Mouse (Mus musculus) lung, postnatal 0 days (tissue): ENCODE data around the gene Chst8. TPM values are rescaled to one million over a fixed set of nuclear protein-coding genes. Genes with fewer than 3 reads are reported as not detected.

ENCODE experiments used
- ATAC-seq: fragments of 200-750 bp; cut with Nextera tagmentation; 2 replicates; pipeline ENCODE4 v1.8.0; 2017; ENCODE audit warnings: moderate library complexity
- DNase-seq: peaks from one replicate; pipeline ENCODE4 v3.0.0-alpha.2; 2016; ENCODE audit warnings: low spot score
- H3K27ac ChIP-seq: fragments of 300-500 bp; sonication (generic); 2 replicates; pipeline ENCODE4 v1.5.1; 2014; ENCODE audit warnings: antibody characterized with exemption, mild to moderate bottlenecking, low read length, mixed read lengths
- H3K27me3 ChIP-seq: fragments of 300-500 bp; sonication (generic); replicated peaks from 2 replicates; pipeline ENCODE4 v1.6.1; 2014; ENCODE audit warnings: low read length, mixed read lengths; ENCODE audit not compliant: insufficient read depth
- H3K36me3 ChIP-seq: fragments of 300-500 bp; sonication (generic); 2 replicates; pipeline ENCODE4 v1.6.1; 2014; ENCODE audit warnings: low read length, mixed read lengths; ENCODE audit not compliant: insufficient read depth
- H3K4me1 ChIP-seq: fragments of 300-500 bp; sonication (generic); 2 replicates; pipeline ENCODE4 v1.6.1; 2014; ENCODE audit warnings: antibody characterized with exemption, low read depth, low read length, mixed read lengths; ENCODE audit not compliant: insufficient read depth
- H3K4me2 ChIP-seq: fragments of 300-500 bp; sonication (generic); replicated peaks from 2 replicates; pipeline ENCODE4 v1.6.1; 2014; ENCODE audit warnings: low read depth, mild to moderate bottlenecking, low read length, moderate library complexity, mixed read lengths
- H3K4me3 ChIP-seq: fragments of 300-500 bp; sonication (generic); 2 replicates; pipeline ENCODE4 v1.5.1; 2014; ENCODE audit warnings: low read depth, low read length
- H3K9ac ChIP-seq: fragments of 300-500 bp; sonication (generic); replicated peaks from 2 replicates; pipeline ENCODE4 v1.6.1; 2014; ENCODE audit warnings: low read depth, mild to moderate bottlenecking
- H3K9me3 ChIP-seq: fragments of 300-500 bp; sonication (generic); 2 replicates; pipeline ENCODE4 v1.6.1; 2016; ENCODE audit warnings: low read length, mixed read lengths
- CTCF ChIP-seq: IDR thresholded peaks from 2 replicates; pipeline ENCODE4 v1.5.1; 2016; ENCODE audit warnings: antibody characterized with exemption, mild to moderate bottlenecking
- EP300 ChIP-seq: IDR thresholded peaks from 2 replicates; pipeline ENCODE4 v1.6.1; 2016; ENCODE audit warnings: antibody characterized with exemption, mild to moderate bottlenecking, control low read depth
- WGBS: fragments of 180-500 bp; shearing (Covaris S2); extraction: QIAGEN DNeasy Blood & Tissue Kit; methylation state at CpG from one replicate; pipeline ENCODE4 v1.1.7; 2014; 5-methylcytosine and 5-hydroxymethylcytosine counted together
- polyA plus RNA-seq: library from polyadenylated mRNA; unstranded; fragments of >200 nt; fragmentation: Nextera tagmentation; extraction: Ambion mirVana; gene quantifications from 2 replicates; pipeline ENCODE4 v1.2.1, GENCODE M21; 2015

Gene Chst8
- polyA plus RNA-seq, 1 experiment from 2014 or later, result 5.9 TPM

- Histone ChIP-seq H3K4me2 (no peak overlapping the region), H3K36me3 (no peaks in the 10 kb centered on the region), H3K27ac (no peak overlapping the region), H3K4me1 (no peaks in the 10 kb centered on the region), H3K27me3 (no peaks in the 10 kb centered on the region), H3K4me3 (no peak overlapping the region), H3K9me3 (no peaks in the 10 kb centered on the region), H3K9ac (no peak overlapping the region)
- DNase-seq (no peak), ATAC-seq (no peak)
- 65% methylated on average over 7 of the region's 7 CpGs for WGBS
- TF ChIP-seq CTCF, result no peak
- no peak for TF ChIP-seq EP300
Observed at GRCm38 (mm10) chr7:34750350-34750749, 62.2 kb downstream of the Chst8 start.

- WGBS, result 57% methylated on average over 3 of the region's 3 CpGs
- Histone ChIP-seq H3K9ac (no peak overlapping the region), H3K36me3 (no peaks in the 10 kb centered on the region), H3K27ac (no peak overlapping the region), H3K27me3 (no peaks in the 10 kb centered on the region), H3K4me3 (no peak overlapping the region), H3K4me2 (no peak overlapping the region), H3K4me1 (no peaks in the 10 kb centered on the region), H3K9me3 (no peaks in the 10 kb centered on the region)
- DNase-seq (peak; percentile 10), ATAC-seq (no peak)
- TF ChIP-seq CTCF, result peak; percentile 66
- TF ChIP-seq EP300, result no peak
Observed at GRCm38 (mm10) chr7:34749753-34750152, 62.8 kb downstream of the Chst8 start.

GRCm38 (mm10) chr7:34748501-34748900 is 64.0 kb downstream of the Chst8 start:
- Histone ChIP-seq H3K4me1 (no peaks in the 10 kb centered on the region), H3K9me3 (no peaks in the 10 kb centered on the region), H3K4me3 (no peak overlapping the region), H3K9ac (no peak overlapping the region), H3K27ac (no peak overlapping the region), H3K27me3 (no peaks in the 10 kb centered on the region), H3K4me2 (no peak overlapping the region), H3K36me3 (no peaks in the 10 kb centered on the region)
- no peak for TF ChIP-seq CTCF
- TF ChIP-seq EP300, result no peak
- ATAC-seq (no peak), DNase-seq (no peak)
- 65% methylated on average over 4 of the region's 4 CpGs for WGBS

- peak; percentile 42 for DNase-seq
- no peak for TF ChIP-seq EP300
- no peak for TF ChIP-seq CTCF
- no peaks in the 10 kb centered on the region for H3K4me1 ChIP-seq
- no peak overlapping the region for H3K9ac ChIP-seq
- H3K4me3 ChIP-seq, result no peak overlapping the region
- H3K36me3 ChIP-seq, result no peaks in the 10 kb centered on the region
- H3K27me3 ChIP-seq, result no peaks in the 10 kb centered on the region
- H3K4me2 ChIP-seq, result no peak overlapping the region
- WGBS, result 37% methylated on average over 12 of the region's 12 CpGs
- no peak for ATAC-seq
- no peaks in the 10 kb centered on the region for H3K9me3 ChIP-seq
- peak overlapping the region; percentile 47; the same call in 1 of the 2 replicates for H3K27ac ChIP-seq
Observed at GRCm38 (mm10) chr7:34747661-34748060, 64.8 kb downstream of the Chst8 start.

- 30% methylated on average over 6 of the region's 6 CpGs for WGBS
- TF ChIP-seq CTCF (no peak), EP300 (no peak)
- no peak for DNase-seq
- no peaks in the 10 kb centered on the region for H3K9me3 ChIP-seq
- ATAC-seq, result no peak
- no peaks in the 10 kb centered on the region for H3K4me1 ChIP-seq
- H3K27me3 ChIP-seq, result no peaks in the 10 kb centered on the region
- no peak overlapping the region for H3K4me2 ChIP-seq
- H3K27ac ChIP-seq, result peak overlapping the region; percentile 68
- H3K4me3 ChIP-seq, result no peak overlapping the region
- H3K9ac ChIP-seq, result no peak overlapping the region
- no peaks in the 10 kb centered on the region for H3K36me3 ChIP-seq
Observed at GRCm38 (mm10) chr7:34746586-34746985, 65.9 kb downstream of the Chst8 start.

- H3K27me3 ChIP-seq, result no peaks in the 10 kb centered on the region
- no peaks in the 10 kb centered on the region for H3K4me1 ChIP-seq
- peak; percentile 90 for ATAC-seq
- DNase-seq, result peak; percentile 95
- H3K4me2 ChIP-seq, result no peak overlapping the region
- 43% methylated on average over 9 of the region's 9 CpGs for WGBS
- H3K4me3 ChIP-seq, result no peak overlapping the region
- peak overlapping the region; percentile 87 for H3K27ac ChIP-seq
- no peaks in the 10 kb centered on the region for H3K9me3 ChIP-seq
- TF ChIP-seq EP300 (peak; percentile 91), CTCF (0 out of 2 replicates have a peak, but pooled peaks have one; percentile 0)
- H3K36me3 ChIP-seq, result no peaks in the 10 kb centered on the region
- no peak overlapping the region for H3K9ac ChIP-seq
Observed at GRCm38 (mm10) chr7:34746165-34746564, 66.3 kb downstream of the Chst8 start.

- peak overlapping the region; percentile 19; the same call in 1 of the 2 replicates for H3K4me2 ChIP-seq
- H3K36me3 ChIP-seq, result no peaks in the 10 kb centered on the region
- H3K9me3 ChIP-seq, result no peaks in the 10 kb centered on the region
- no peaks in the 10 kb centered on the region for H3K27me3 ChIP-seq
- TF ChIP-seq EP300 (no peak; the same call in 1 of the 2 replicates), CTCF (no peak)
- no peaks in the 10 kb centered on the region for H3K4me1 ChIP-seq
- DNase-seq (peak; percentile 89), ATAC-seq (peak; percentile 67)
- H3K4me3 ChIP-seq, result no peak overlapping the region
- H3K27ac ChIP-seq, result peak overlapping the region; percentile 87
- no peak overlapping the region for H3K9ac ChIP-seq
- WGBS, result 54% methylated on average over 9 of the region's 9 CpGs
Observed at GRCm38 (mm10) chr7:34745426-34745825, 67.1 kb downstream of the Chst8 start.
